Mouse (Mus musculus) E14TG2a.4 (cell line): ENCODE measurements around the gene Snx5.

Source experiments
- H3K27me3 ChIP-seq: 2 replicates; pipeline ENCODE4 v1.6.1; 2014; ENCODE audit warnings: low read length, control low read depth; ENCODE audit not compliant: insufficient read depth
- H3K36me3 ChIP-seq: 2 replicates; pipeline ENCODE4 v1.6.1; 2014; ENCODE audit warnings: low read length, control low read depth; ENCODE audit not compliant: insufficient read depth
- H3K4me1 ChIP-seq: replicated peaks from 2 replicates; pipeline ENCODE4 v1.6.1; 2014; ENCODE audit warnings: low read depth, low read length, control low read depth
- H3K4me3 ChIP-seq: replicated peaks from 2 replicates; pipeline ENCODE4 v1.5.1; 2014; ENCODE audit warnings: mild to moderate bottlenecking, low read length
- H3K9me3 ChIP-seq: 2 replicates; pipeline ENCODE4 v1.6.1; 2014; ENCODE audit warnings: low read length, control low read depth
- CTCF ChIP-seq: conservative IDR thresholded peaks from 2 replicates; pipeline ENCODE4 v1.5.1; 2014; ENCODE audit warnings: low read length
- NANOG ChIP-seq: IDR thresholded peaks from 2 replicates; pipeline ENCODE4 v1.6.1; 2014; ENCODE audit warnings: borderline replicate concordance, low read length, mixed read lengths
- POU5F1 ChIP-seq: IDR thresholded peaks from 2 replicates; pipeline ENCODE4 v1.6.1; 2014; ENCODE audit warnings: low read length, borderline replicate concordance

Snx5 gene

GRCm38 (mm10) chr2:144202567-144202966 is 68.1 kb downstream of the Snx5 start:
- TF ChIP-seq POU5F1, result no peak
- no peaks in the 10 kb centered on the region for H3K36me3 ChIP-seq
- H3K4me1 ChIP-seq, result peaks cover 7% of the 10 kb centered on the region
- no peaks in the 10 kb centered on the region; the same call in 1 of the 2 replicates for H3K27me3 ChIP-seq
- no peaks in the 10 kb centered on the region for H3K9me3 ChIP-seq
- no peak overlapping the region for H3K4me3 ChIP-seq

GRCm38 (mm10) chr2:144202151-144202550 is 68.6 kb downstream of the Snx5 start:
- Histone ChIP-seq H3K4me1 (peaks cover 9% of the 10 kb centered on the region), H3K4me3 (no peak overlapping the region), H3K36me3 (no peaks in the 10 kb centered on the region), H3K27me3 (no peaks in the 10 kb centered on the region; the same call in 1 of the 2 replicates), H3K9me3 (no peaks in the 10 kb centered on the region)
- TF ChIP-seq NANOG (no peak), POU5F1 (no peak), CTCF (no peak)
